Comparison of ENCODE assay signal across 9 mouse cellular contexts in the genomic region with DNA sequence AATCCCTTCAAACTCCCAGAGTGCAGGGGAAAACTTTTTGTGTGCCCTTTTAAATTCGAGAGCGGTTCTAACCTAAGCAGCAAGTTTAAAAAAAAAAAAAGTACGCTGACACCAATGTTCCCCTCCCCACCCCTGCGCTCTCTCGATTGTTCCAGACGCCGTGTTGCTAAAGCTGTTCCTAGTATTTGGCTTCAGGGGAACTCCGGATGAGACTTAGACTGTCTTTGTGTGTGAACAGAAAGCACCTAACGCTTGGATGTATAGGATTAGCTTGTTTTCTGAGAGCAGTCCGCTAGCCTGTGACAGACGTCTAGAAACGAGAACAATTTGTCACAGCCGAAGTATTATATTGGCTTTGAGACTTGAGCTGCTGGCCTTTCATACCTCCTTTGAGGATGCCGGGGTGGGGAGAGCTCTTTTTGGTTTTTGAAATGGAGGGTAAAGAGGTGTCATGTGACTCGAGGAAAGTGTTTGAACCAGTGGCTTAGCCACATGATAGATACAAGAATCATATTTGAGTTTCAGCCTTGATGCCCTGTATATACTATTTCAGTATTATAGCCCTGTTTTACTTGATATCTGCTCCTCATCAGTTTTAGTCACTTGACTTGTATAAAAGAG. TPM values are rescaled to one million over a fixed set of nuclear protein-coding genes. Genes with fewer than 3 reads are reported as not detected.
DNase-seq lines count a peak whose midpoint lies in the region; ATAC-seq lines count a peak whose summit lies in the region.
"Had no signal": no experiment of that assay in that cellular context is flagged by ENCODE, and none has a peak within 500 bp of the region (broad histone marks: within the 10 kb centered on the region; RNA-seq: fewer than 3 reads in every experiment).

No protein-coding gene starts in this region.

- H3K36me3 ChIP-seq in forebrain, embryonic 12.5 days (replicated peaks) = 0 out of 2 replicates have a peak, but pooled peaks cover 2% of the 10 kb centered on the region
- peaks cover 7% of the 10 kb centered on the region; the same call in 1 of the 2 replicates for H3K36me3 ChIP-seq in limb, embryonic 12.5 days
- H3K36me3 ChIP-seq in midbrain, embryonic 16.5 days (ENCODE audit: control insufficient read depth, insufficient read depth, low read length) = no peaks in the 10 kb centered on the region

- WGBS in forebrain, embryonic 12.5 days = 2% methylated on average over 15 of the region's 15 CpGs
- WGBS in limb, embryonic 12.5 days = 8% methylated on average over 15 of the region's 15 CpGs
- WGBS in midbrain, embryonic 16.5 days = under 1% methylated on average over 15 of the region's 15 CpGs

- no peaks in the 10 kb centered on the region for H3K9me3 ChIP-seq in forebrain, embryonic 12.5 days
- H3K9me3 ChIP-seq in limb, embryonic 12.5 days = no peaks in the 10 kb centered on the region
- H3K9me3 ChIP-seq in midbrain, embryonic 16.5 days (replicated peaks; ENCODE audit: control insufficient read depth, low read length, poor library complexity, severe bottlenecking) = no peaks in the 10 kb centered on the region

- intact Hi-C loops in heart, postnatal 25 days (cut with DNase I) = no loop called here

- peak overlapping the region; percentile 97 for H3K9ac ChIP-seq in forebrain, embryonic 12.5 days
- H3K9ac ChIP-seq in limb, embryonic 12.5 days (replicated peaks) = peak overlapping the region; percentile 93
- H3K9ac ChIP-seq in midbrain, embryonic 16.5 days (ENCODE audit: low read depth, low read length) = peak overlapping the region; percentile 86

- H3K4me3 ChIP-seq in forebrain, embryonic 12.5 days (replicated peaks) = peak overlapping the region; percentile 91
- peak overlapping the region; percentile 96 for H3K4me3 ChIP-seq in limb, embryonic 12.5 days (replicated peaks)
- H3K4me3 ChIP-seq in midbrain, embryonic 16.5 days (ENCODE audit: low read depth, low read length) = peak overlapping the region; percentile 91

- peak; percentile 6 for DNase-seq in heart, adult 8-10 months (ENCODE audit: low spot score)
- no peak for DNase-seq in heart, postnatal 25 days (ENCODE audit: low spot score)
- DNase-seq in NIH3T3 (ENCODE audit: low read depth) = peak; percentile 20
- DNase-seq in urinary bladder, adult 18-20 months (ENCODE audit: low spot score in 2 of 2) = no peak
- no peak for DNase-seq in frontal cortex, postnatal 25 days (ENCODE audit: low spot score in 2 of 2)

- 0 out of 2 replicates have a peak, but pooled peaks cover 7% of the 10 kb centered on the region for H3K27me3 ChIP-seq in forebrain, embryonic 12.5 days
- peaks cover 6% of the 10 kb centered on the region; the same call in 1 of the 2 replicates for H3K27me3 ChIP-seq in limb, embryonic 12.5 days
- H3K27me3 ChIP-seq in midbrain, embryonic 16.5 days (ENCODE audit: control insufficient read depth, insufficient read depth, low read depth, low read length) = no peaks in the 10 kb centered on the region

- peaks cover 10% of the 10 kb centered on the region for H3K4me1 ChIP-seq in forebrain, embryonic 12.5 days
- H3K4me1 ChIP-seq in limb, embryonic 12.5 days (replicated peaks) = peaks cover 5% of the 10 kb centered on the region
- H3K4me1 ChIP-seq in midbrain, embryonic 16.5 days (ENCODE audit: control insufficient read depth, insufficient read depth, low read length) = peaks cover 10% of the 10 kb centered on the region

- ATAC-seq in forebrain, embryonic 12.5 days (ENCODE audit: low FRiP score) = no peak
- ATAC-seq in limb, embryonic 12.5 days (ENCODE audit: insufficient number of reproducible peaks, insufficient read depth, low FRiP score, low TSS enrichment, low read depth) = no peak
- ATAC-seq in midbrain, embryonic 16.5 days = 0 out of 2 replicates have a peak, but pooled peaks have one; percentile 17

- H3K27ac ChIP-seq in forebrain, embryonic 12.5 days = 0 out of 2 replicates have a peak overlapping the region, but pooled peaks have one; percentile 79
- H3K27ac ChIP-seq in limb, embryonic 12.5 days = no peak overlapping the region
- no peak overlapping the region for H3K27ac ChIP-seq in midbrain, embryonic 16.5 days (ENCODE audit: low read length)

- peak overlapping the region; percentile 75 for H3K4me2 ChIP-seq in forebrain, embryonic 12.5 days
- H3K4me2 ChIP-seq in limb, embryonic 12.5 days = peak overlapping the region; percentile 75
- peak overlapping the region; percentile 80 for H3K4me2 ChIP-seq in midbrain, embryonic 16.5 days (ENCODE audit: low read length)

RNA-seq across cellular contexts. Expression of a gene that starts 1.0 kb away (rescaled TPM):
- total RNA-seq in heart, adult 8-10 months (2022) = 10 to 100 TPM in 1 of 4 experiments, 1 to 10 TPM in 3; 8.7 to 10.3 (median 9.0) TPM
- total RNA-seq in heart, postnatal 25 days (2021) = 1 to 10 TPM; 8.9 to 9.3 TPM
- polyA plus RNA-seq in forebrain, embryonic 12.5 days (2016; fragmentation: Nextera tagmentation; extraction: Ambion mirVana) = 18.9 and 19.6 TPM in 2 replicates
- 11.3 and 12.6 TPM in 2 replicates for polyA plus RNA-seq in limb, embryonic 12.5 days (2016; fragmentation: Nextera tagmentation; extraction: Ambion mirVana)
- polyA plus RNA-seq in midbrain, embryonic 16.5 days (2015; fragmentation: Nextera tagmentation; extraction: Ambion mirVana) = 5.2 and 6.8 TPM in 2 replicates

RNA-seq across cellular contexts. Expression of a gene that starts 29.9 kb away (rescaled TPM):
- total RNA-seq in heart, adult 8-10 months (2022) = 100 to 1,000 TPM in 1 of 4 experiments, 10 to 100 TPM in 3; 87.7 to 103 (median 92.8) TPM
- 10 to 100 TPM; 80.0 to 90.7 TPM for total RNA-seq in heart, postnatal 25 days (2021)
- polyA plus RNA-seq in forebrain, embryonic 12.5 days (2016; fragmentation: Nextera tagmentation; extraction: Ambion mirVana) = 51.7 and 59.1 TPM in 2 replicates
- 57.7 and 58.1 TPM in 2 replicates for polyA plus RNA-seq in limb, embryonic 12.5 days (2016; fragmentation: Nextera tagmentation; extraction: Ambion mirVana)
- 48.3 and 50.7 TPM in 2 replicates for polyA plus RNA-seq in midbrain, embryonic 16.5 days (2015; fragmentation: Nextera tagmentation; extraction: Ambion mirVana)

RNA-seq across cellular contexts. Expression of a gene that starts 30.0 kb away (rescaled TPM):
- total RNA-seq in heart, adult 8-10 months (2022) = under 1 TPM in 2 of 4 experiments, not detected in 2; 0.03 to 0.06 TPM
- total RNA-seq in heart, postnatal 25 days (2021) = not detected
- polyA plus RNA-seq in forebrain, embryonic 12.5 days (2016; fragmentation: Nextera tagmentation; extraction: Ambion mirVana) = 0.04 and 0.14 TPM in 2 replicates
- 0.34 and 0.51 TPM in 2 replicates for polyA plus RNA-seq in limb, embryonic 12.5 days (2016; fragmentation: Nextera tagmentation; extraction: Ambion mirVana)
- polyA plus RNA-seq in midbrain, embryonic 16.5 days (2015; fragmentation: Nextera tagmentation; extraction: Ambion mirVana) = 0.13 and 0.16 TPM in 2 replicates
- total RNA-seq: adrenal gland, postnatal 36 days had no signal

RNA-seq across cellular contexts. Expression of a gene that starts 54.8 kb away (rescaled TPM):
- not detected for total RNA-seq in heart, adult 8-10 months (2022)
- not detected for total RNA-seq in heart, postnatal 25 days (2021)
- polyA plus RNA-seq in forebrain, embryonic 12.5 days (2016; fragmentation: Nextera tagmentation; extraction: Ambion mirVana) = not detected in 2 replicates
- polyA plus RNA-seq in limb, embryonic 12.5 days (2016; fragmentation: Nextera tagmentation; extraction: Ambion mirVana) = not detected in 2 replicates
- polyA plus RNA-seq in midbrain, embryonic 16.5 days (2015; fragmentation: Nextera tagmentation; extraction: Ambion mirVana) = 0.11 TPM in 1 of 2 replicates, not detected in the other
- total RNA-seq: adrenal gland, postnatal 36 days had no signal

Comparison
In these comparisons a context has a peak if more than half of its experiments do, and no peak if none do; other contexts are left out.
1. DNase-seq: peak in heart, adult 8-10 months (single experiment) and NIH3T3 (single experiment); none in heart, postnatal 25 days (single experiment), urinary bladder, adult 18-20 months (0 of 2) and frontal cortex, postnatal 25 days (0 of 2).
2. Peak in every context shown above with its lines, with median percentiles within 50 percentile points of each other: H3K4me2 ChIP-seq, H3K4me3 ChIP-seq and H3K9ac ChIP-seq.